In genomic region chr14:28511029-28511651, GRCm38 (mm10) we compare ENCODE assay signal across 8 mouse cellular contexts. TPM values are rescaled to one million over a fixed set of nuclear protein-coding genes. Genes with fewer than 3 reads are reported as not detected.
DNase-seq lines count a peak whose midpoint lies in the region; ATAC-seq and TF ChIP-seq lines count a peak whose summit lies in the region.

No protein-coding gene starts in this region.

- no peak for TF ChIP-seq CTCF in layer of hippocampus, adult 2 months (conservative IDR thresholded peaks at IDR 0.05)

- peak overlapping the region; percentile 57 for H3K4me3 ChIP-seq in layer of hippocampus, adult 2 months
- H3K4me3 ChIP-seq in heart, embryonic 13.5 days, result peak overlapping the region; percentile 73
- peak overlapping the region; percentile 94 for H3K4me3 ChIP-seq in limb, embryonic 11.5 days (ENCODE audit: low read depth, low read length)
- H3K4me3 ChIP-seq in neural tube, embryonic 13.5 days, result peak overlapping the region; percentile 60

- H3K4me1 ChIP-seq in heart, embryonic 13.5 days, result peaks cover 49% of the 10 kb centered on the region
- peaks cover 30% of the 10 kb centered on the region for H3K4me1 ChIP-seq in limb, embryonic 11.5 days (ENCODE audit: control insufficient read depth, insufficient read depth, low read length)
- H3K4me1 ChIP-seq in neural tube, embryonic 13.5 days (replicated peaks), result peaks cover 71% of the 10 kb centered on the region

- no peak for DNase-seq in layer of hippocampus, adult 2 months (ENCODE audit: low spot score in 2 of 2)
- no peak for DNase-seq in layer of hippocampus, adult 9-10 months (ENCODE audit: low spot score)
- peak; percentile 53 for DNase-seq in embryo, embryonic 10 days (ENCODE audit: low spot score)
- peak; percentile 69 for DNase-seq in limb, embryonic 11.5 days (ENCODE audit: low spot score)
- DNase-seq in cerebellum, adult 11-12 months, result no peak
- DNase-seq in left cerebral cortex, adult 11 months (ENCODE audit: low spot score), result no peak

- WGBS in heart, embryonic 13.5 days, result 1% methylated on average over 41 of the region's 41 CpGs
- under 1% methylated on average over 41 of the region's 41 CpGs for WGBS in limb, embryonic 11.5 days
- under 1% methylated on average over 41 of the region's 41 CpGs for WGBS in neural tube, embryonic 13.5 days

- H3K9me3 ChIP-seq in heart, embryonic 13.5 days, result no peaks in the 10 kb centered on the region
- H3K9me3 ChIP-seq in limb, embryonic 11.5 days (ENCODE audit: control insufficient read depth, low read length), result no peaks in the 10 kb centered on the region
- no peaks in the 10 kb centered on the region for H3K9me3 ChIP-seq in neural tube, embryonic 13.5 days

- H3K27ac ChIP-seq in layer of hippocampus, adult 2 months, result peak overlapping the region; percentile 10; the same call in 1 of the 2 replicates
- H3K27ac ChIP-seq in heart, embryonic 13.5 days (replicated peaks), result peak overlapping the region; percentile 96
- peak overlapping the region; percentile 99 for H3K27ac ChIP-seq in limb, embryonic 11.5 days (replicated peaks; ENCODE audit: low read depth, low read length)
- H3K27ac ChIP-seq in neural tube, embryonic 13.5 days (replicated peaks), result peak overlapping the region; percentile 24; the same call in 1 of the 2 replicates

- H3K9ac ChIP-seq in heart, embryonic 13.5 days, result peak overlapping the region; percentile 96
- H3K9ac ChIP-seq in limb, embryonic 11.5 days (ENCODE audit: low read length), result peak overlapping the region; percentile 97
- peak overlapping the region; percentile 77 for H3K9ac ChIP-seq in neural tube, embryonic 13.5 days

- no peak for ATAC-seq in heart, embryonic 13.5 days (ENCODE audit: extremely low read depth, insufficient number of reproducible peaks, low FRiP score, low TSS enrichment)
- ATAC-seq in limb, embryonic 11.5 days (ENCODE audit: insufficient number of reproducible peaks, low FRiP score, low TSS enrichment, low read depth), result no peak
- no peak for ATAC-seq in neural tube, embryonic 13.5 days (ENCODE audit: low read depth)

- H3K36me3 ChIP-seq in heart, embryonic 13.5 days, result peaks cover 41% of the 10 kb centered on the region
- H3K36me3 ChIP-seq in limb, embryonic 11.5 days (ENCODE audit: control insufficient read depth, insufficient read depth, low read length), result peaks cover 8% of the 10 kb centered on the region; the same call in 1 of the 2 replicates
- H3K36me3 ChIP-seq in neural tube, embryonic 13.5 days, result no peaks in the 10 kb centered on the region

- peak overlapping the region; percentile 90 for H3K4me2 ChIP-seq in heart, embryonic 13.5 days
- peak overlapping the region; percentile 96 for H3K4me2 ChIP-seq in limb, embryonic 11.5 days (ENCODE audit: low read depth, severe bottlenecking)
- peak overlapping the region; percentile 92 for H3K4me2 ChIP-seq in neural tube, embryonic 13.5 days

- H3K27me3 ChIP-seq in heart, embryonic 13.5 days (replicated peaks), result peaks cover 18% of the 10 kb centered on the region
- H3K27me3 ChIP-seq in limb, embryonic 11.5 days (ENCODE audit: control insufficient read depth, insufficient read depth, low read length), result no peaks in the 10 kb centered on the region
- H3K27me3 ChIP-seq in neural tube, embryonic 13.5 days, result peaks cover 67% of the 10 kb centered on the region

RNA-seq across cellular contexts. Expression of gene Wnt5a, which starts 6.6 kb away (rescaled TPM):
- 10 to 100 TPM in 1 of 2 experiments, 1 to 10 TPM in 1; 9.8 to 11.9 TPM for total RNA-seq in layer of hippocampus, adult 2 months (2021)
- polyA plus RNA-seq in heart, embryonic 13.5 days (2015; fragmentation: Nextera tagmentation; extraction: Ambion mirVana), result 19.2 and 22.4 TPM in 2 replicates
- 110 and 115 TPM in 2 replicates for polyA plus RNA-seq in limb, embryonic 11.5 days (2014; fragmentation: Nextera tagmentation; extraction: Ambion mirVana)
- polyA plus RNA-seq in neural tube, embryonic 13.5 days (2015; fragmentation: Nextera tagmentation; extraction: Ambion mirVana), result 11.2 and 16.4 TPM in 2 replicates

Comparison
In these comparisons a context has a peak if more than half of its experiments do, and no peak if none do; other contexts are left out.
1. DNase-seq: peak in embryo, embryonic 10 days (single experiment) and limb, embryonic 11.5 days (single experiment); none in layer of hippocampus, adult 2 months (0 of 2), layer of hippocampus, adult 9-10 months (single experiment), cerebellum, adult 11-12 months (single experiment) and left cerebral cortex, adult 11 months (single experiment).
2. H3K27ac ChIP-seq: peak in every context shown above with its lines; median percentile 99 in limb, embryonic 11.5 days; 96 in heart, embryonic 13.5 days; 24 in neural tube, embryonic 13.5 days; 10 in layer of hippocampus, adult 2 months.
3. Peak in every context shown above with its lines, with median percentiles within 50 percentile points of each other: H3K4me3 ChIP-seq, H3K4me2 ChIP-seq and H3K9ac ChIP-seq.